Mouse (Mus musculus): ENCODE results near the gene Rpl6.
"Not testable (repeated sequence)": the region's sequence is repeated elsewhere in the genome, so short reads cannot be mapped to it uniquely, and the experiment has no call there.

Gene Rpl6

DNA sequence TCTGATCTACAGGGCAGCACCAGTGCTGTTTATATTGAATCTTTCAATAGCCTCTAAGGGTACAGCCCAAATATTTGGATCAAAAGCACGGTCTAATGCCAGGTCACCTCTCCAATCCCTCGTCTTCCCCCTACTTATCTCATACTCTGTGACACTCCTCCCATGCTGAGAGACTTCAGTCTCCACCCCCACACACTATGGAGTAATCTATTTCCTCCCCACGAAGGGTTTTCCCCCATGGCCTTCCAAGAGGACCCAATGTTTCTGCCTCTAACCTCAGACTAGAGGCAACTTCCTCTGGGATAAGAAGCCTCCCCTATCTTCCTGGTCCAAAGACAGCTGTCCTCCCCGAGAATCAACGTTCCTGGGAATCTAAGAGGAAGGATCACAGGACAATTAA is 7.5 kb upstream of the Rpl6 start:
- DNase-seq (ENCODE audit: low spot score in 2 of 2), result no peak

DNA sequence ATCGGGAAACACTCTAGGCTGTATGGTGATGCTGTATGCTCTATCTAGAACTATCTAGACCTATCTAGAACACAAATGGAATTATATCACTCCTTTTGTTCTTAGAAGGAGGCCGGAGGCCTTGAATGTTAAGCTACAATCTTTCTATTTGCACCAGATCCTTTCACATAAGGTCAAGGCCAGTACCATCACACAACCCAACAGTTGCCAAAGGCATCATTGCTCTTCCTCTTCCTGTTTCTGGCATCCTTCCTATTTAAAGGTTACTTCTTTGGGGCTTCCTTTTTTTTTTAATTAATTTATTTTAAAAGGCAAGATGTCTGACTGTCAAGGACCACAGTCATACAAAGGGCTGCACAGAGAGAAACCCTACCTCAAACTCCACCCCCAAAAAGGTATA is 6.9 kb upstream of the Rpl6 start:
- no peak for DNase-seq (ENCODE audit: low spot score in 2 of 2)

DNA sequence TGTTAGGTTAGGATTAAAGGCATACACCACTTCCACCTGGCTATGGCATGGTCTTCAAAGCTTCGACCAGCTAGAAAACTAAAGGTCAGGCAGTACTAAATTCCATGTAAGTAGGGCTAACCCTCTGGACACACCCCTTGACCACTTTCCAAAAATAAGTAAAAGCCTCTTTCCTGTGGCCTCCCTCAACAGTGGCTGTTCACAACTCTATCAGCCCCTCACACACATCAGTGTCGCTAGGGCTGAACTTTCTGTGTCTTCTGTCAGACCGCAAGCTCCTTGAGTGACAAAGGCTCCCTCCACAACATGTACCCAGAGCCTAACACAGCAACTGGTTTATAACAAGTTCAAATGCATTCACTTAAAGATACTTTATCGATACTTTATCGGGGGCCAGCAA is 5.9 kb upstream of the Rpl6 start:
- DNase-seq (ENCODE audit: low spot score in 2 of 2), result no peak

- DNase-seq (ENCODE audit: low spot score in 2 of 2), result no peak
Observed at GRCm38 (mm10) chr5:121201739-121202138, 2.5 kb upstream of the Rpl6 start.

- no peak for DNase-seq (ENCODE audit: low spot score in 2 of 2)
Observed at GRCm38 (mm10) chr5:121202467-121202866, 1.8 kb upstream of the Rpl6 start.

GRCm38 (mm10) chr5:121205537-121206130 is 1.4 kb downstream of the Rpl6 start:
- not testable (repeated sequence) for DNase-seq (ENCODE audit: low spot score in 2 of 2)

DNA sequence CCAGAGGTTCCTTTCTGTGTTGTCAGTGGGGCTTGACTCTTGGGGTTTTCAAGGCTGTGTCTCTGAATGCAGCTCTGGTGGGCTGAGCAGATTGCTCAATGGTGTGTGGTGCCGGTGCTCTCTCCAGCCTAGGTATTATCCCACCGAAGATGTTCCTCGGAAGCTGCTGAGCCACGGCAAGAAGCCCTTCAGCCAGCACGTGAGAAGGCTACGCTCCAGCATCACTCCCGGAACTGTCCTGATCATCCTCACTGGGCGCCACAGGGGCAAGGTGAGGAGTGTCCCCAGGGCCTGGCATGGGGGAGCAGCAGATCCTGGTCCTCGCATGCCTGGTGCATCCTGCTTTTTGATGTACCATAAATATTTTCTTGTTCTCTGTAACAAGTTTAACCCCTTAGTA is 2.3 kb downstream of the Rpl6 start:
- no peak for DNase-seq (ENCODE audit: low spot score in 2 of 2)

GRCm38 (mm10) chr5:121206984-121207383 is 2.7 kb downstream of the Rpl6 start:
- no peak for DNase-seq (ENCODE audit: low spot score in 2 of 2)

DNA sequence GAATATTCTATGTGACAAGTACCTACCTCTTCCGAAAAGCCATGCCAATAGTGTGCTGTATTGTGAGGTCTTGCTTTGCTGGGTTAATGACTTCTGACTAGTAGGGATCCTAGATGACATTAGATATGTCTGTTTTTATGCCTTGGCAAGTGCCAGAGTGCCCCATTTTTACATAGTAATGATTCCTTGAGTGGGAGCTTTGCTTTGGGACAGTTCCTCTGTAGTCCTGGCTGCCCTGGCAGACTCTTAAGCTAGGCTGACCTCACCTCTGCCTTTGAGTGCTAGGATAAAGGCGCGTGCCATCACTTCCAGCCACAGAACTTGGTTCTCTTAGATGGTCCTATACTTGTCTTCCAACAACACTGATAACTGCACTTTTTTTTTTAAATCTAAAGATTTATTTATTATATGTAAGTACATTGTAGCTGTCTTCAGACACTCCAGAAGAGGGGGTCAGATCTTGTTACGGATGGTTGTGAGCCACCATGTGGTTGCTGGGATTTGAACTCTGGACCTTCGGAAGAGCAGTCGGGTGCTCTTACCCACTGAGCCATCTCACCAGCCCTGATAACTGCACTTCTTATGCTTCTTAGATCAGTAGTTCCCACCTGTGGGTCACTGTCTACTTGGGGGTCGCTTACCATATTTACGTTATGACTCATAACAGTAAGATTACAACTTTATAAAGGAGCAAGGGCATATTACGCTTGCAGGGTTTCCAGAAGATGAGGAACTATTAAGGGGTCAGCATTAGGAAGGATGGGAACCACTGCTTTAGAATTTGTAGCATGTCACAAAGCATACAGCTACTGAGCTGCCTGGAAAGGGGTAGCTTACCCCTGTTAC is 5.7 kb downstream of the Rpl6 start:
- DNase-seq (ENCODE audit: low spot score in 2 of 2), result no peak

DNA sequence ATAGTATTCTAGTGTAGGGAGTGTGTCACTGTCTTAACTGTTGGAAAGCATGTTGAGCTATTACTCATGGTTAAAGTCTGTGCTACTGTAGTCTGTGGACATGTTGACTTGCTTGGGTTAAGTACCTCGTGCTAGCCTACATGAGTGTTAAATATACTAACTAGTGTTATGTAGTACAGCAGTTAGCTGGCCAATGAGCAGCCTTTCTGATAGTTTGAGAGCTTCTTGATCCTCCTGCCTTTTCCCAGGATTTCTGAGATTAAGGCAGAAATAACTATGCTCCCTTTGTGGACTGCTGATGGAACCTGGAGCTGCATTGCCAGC is 6.3 kb downstream of the Rpl6 start:
- DNase-seq (ENCODE audit: low spot score in 2 of 2), result no peak

DNA sequence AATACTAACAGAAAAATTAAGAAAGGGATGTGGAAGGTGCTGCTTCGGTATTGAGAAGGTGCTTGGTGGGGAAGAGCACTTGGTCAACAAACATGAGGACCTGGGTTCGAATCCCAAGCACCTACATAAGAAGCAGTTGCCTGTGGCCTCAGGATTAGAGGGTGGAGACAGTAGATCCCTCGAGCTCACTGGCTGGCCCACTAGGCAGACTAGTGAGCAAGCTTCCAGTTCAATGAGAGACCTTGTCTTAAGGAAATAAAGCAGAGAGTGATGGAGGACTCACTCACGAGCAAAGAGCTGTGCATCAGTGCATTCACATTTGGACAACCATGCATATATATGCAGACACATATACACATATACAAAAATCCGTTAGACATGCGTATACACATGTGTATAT is 7.8 kb downstream of the Rpl6 start:
- DNase-seq (ENCODE audit: low spot score in 2 of 2), result no peak

DNA sequence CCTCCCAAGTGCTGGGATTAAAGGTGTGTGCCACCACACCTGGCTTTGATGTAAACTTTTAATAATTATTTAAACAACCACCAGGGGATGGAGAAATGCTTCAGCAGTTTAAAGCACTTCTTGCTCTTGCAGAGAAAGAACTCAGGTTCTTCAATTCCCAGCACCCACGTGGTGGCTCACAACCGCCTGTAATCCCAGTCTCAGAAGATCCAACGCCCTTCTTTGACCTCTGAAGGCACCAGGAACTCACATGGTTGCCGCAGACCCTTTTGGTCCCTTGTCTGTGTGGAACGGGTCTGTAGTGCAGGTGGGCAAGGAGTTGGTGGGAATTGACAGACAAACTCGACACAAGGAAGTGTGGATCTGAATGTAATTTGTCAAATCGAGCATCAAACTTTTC is 10.4 kb downstream of the Rpl6 start:
- no peak for DNase-seq (ENCODE audit: low spot score in 2 of 2)

- peak; percentile 57 to 72 for DNase-seq (ENCODE audit: low spot score in 2 of 2)
Observed at GRCm38 (mm10) chr5:121215380-121216125, 11.3 kb downstream of the Rpl6 start.

DNA sequence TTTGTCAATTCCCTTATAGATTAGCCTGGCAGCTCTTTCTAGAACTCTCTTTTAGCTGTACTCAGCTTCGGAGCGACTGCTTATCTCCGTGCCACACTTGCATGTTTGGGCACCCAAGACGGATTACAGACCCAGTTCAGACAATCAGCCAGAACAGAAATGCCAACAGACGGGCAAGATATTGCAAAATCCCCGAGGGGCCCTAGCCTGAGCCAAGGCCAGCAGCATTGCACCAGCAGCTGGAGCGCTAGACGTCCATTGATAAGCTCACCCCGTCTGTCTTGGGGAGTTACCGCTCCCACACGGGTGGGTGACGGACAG is 11.8 kb downstream of the Rpl6 start:
- peak; percentile 62 to 68 for DNase-seq (ENCODE audit: low spot score in 2 of 2)

- DNase-seq (ENCODE audit: low spot score in 2 of 2), result not testable (repeated sequence)
Observed at GRCm38 (mm10) chr5:121216584-121217312, 12.5 kb downstream of the Rpl6 start.

DNA sequence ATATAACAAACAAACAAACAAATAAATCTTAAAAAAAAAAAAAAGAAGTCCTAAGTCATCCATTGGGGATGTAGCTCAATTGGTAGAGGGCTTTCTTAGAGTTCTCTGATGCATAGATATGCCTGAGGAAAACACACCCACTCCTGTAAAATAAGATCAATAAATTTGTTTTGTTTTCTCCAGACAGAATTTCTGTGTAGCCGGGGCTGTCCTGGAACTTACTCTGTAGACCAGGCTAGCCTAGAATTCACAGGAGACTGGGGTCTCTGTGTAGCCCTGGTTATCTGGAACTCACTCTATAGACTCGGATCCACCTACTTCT is 13.0 kb downstream of the Rpl6 start:
- no peak for DNase-seq (ENCODE audit: low spot score in 2 of 2)

- no peak for DNase-seq (ENCODE audit: low spot score in 2 of 2)
Observed at GRCm38 (mm10) chr5:121219190-121219589, 14.9 kb downstream of the Rpl6 start.

DNA sequence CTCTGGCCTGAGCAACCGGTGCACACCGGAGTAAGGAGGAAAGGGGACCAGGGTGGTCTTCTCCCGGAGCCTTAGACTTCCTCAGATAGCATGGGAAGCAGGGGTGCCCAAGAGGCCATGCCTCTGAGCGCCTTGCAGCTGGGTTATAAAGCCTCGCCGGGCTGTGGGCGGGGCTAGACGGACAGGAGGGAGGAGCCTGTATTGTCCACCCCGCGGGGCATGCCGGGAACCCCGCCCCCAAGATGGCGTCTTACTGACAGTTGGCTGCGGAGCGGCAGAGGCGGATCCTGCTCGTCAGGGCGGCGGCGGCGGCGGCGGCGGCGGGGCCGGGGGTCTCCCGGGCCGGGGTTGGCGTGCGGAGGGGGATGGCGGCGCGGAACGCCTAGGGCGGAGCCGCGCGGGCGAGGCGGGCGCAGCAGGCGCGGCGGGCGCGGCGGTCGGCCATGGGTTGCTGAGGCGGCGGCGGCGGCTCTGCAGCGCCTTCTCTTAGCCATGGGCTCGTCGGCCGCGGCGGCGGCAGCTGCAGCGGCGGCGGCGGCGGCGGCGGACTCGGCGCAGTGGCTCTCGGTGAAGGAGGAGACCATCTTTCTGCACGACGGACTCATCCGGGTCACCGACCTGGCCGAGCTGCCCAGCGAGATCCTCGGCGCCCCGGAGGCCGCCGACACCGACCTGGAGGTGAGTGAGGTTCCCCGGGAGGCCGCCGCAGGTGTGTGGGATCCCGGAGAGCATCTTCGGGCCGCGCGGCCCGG is 15.9 kb downstream of the Rpl6 start, which contains the start of gene Hectd4:
Gene Hectd4, plus strand, starts transcription at position 240 of the 752 bp plus-strand sequence.
- peak; percentile 99 to 100 for DNase-seq (ENCODE audit: low spot score in 2 of 2)

DNA sequence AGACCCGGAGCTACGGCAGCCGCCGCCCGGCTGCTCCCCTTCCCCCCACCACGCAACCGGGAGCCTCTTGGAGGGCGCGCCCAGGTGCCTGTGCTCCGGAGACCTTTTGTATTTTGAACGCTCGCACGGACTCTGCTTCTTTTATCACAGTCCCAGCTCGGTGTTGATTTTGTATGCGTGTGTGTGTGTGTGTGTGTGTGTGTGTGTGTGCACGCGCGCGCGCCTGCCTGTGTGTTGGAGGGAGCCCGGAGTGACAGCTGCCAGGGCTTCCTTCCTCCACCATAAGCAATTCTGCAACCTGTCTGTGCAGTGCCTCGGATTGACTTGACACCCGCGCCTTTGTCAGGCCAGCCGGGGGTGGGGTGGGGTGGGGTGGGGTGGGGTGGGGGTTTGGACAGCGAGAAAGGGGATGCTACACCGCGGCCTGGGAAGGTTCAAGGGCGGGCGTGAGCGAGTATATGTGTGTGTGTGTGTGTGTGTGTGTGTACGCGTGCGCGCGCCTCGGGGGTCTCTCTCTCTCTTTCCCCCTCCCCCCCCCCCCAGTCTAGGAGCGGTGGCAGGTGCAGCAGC is 16.5 kb downstream of the Rpl6 start:
- no peak for DNase-seq (ENCODE audit: low spot score in 2 of 2)

- DNase-seq (ENCODE audit: low spot score in 2 of 2), result no peak
Observed at GRCm38 (mm10) chr5:121221328-121221850, 17.1 kb downstream of the Rpl6 start.

- not testable (repeated sequence) for DNase-seq (ENCODE audit: low spot score in 2 of 2)
Observed at GRCm38 (mm10) chr5:121224020-121224419, 19.7 kb downstream of the Rpl6 start.

All from spleen, postnatal 14 days (tissue).